Mouse (Mus musculus) kidney, adult 18-20 months (tissue): ENCODE data around the gene Gimap4.

Experiments
- DNase-seq: peaks from one replicate; pipeline ENCODE4 v3.0.0; 2021

Gene Gimap4

GRCm38 (mm10) chr6:48684319-48684718 lies at the start of gene Gimap4:
Gene Gimap4 (plus strand): TSS chr6:48684549.
- DNase-seq, result no peak

DNA sequence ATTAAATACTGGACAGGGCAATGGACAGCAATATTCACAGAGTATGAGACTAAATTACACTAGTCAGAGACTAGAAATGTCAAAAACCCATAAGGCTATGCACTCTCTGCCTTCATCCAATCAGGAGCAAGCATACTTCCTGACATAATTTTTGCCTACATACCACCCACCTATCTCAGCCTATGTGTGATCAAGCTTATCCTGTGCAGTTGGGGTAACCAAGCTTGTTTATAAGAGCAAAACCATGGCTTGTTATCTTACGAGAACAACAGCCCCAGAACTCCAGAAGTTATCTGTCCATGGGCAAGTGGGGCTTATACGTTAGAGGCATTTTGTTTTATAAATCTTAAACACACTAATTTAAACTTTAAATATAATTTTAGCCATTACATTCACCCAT lies 49.2 kb upstream of the Gimap4 start:
- no peak for DNase-seq

DNA sequence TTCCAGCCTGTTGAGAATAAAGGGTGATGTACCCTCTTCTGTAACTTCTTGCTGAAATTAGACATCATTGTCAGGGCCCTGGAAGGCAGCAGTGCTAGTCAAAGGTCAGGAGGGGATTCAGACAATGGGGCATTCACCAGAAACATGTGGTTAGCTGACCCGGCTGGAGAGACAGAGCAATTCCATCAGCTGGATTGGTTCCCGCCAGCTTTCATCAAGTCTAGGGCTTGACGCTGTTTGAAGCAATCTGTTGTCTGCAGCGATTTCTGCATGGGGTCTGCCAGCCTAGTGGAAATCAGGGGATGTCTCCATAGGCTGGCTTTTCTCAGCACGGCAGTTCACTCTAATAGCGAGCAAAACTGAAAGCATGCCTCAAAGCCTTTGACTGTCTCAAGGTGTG lies 47.8 kb upstream of the Gimap4 start:
- no peak for DNase-seq

GRCm38 (mm10) chr6:48637811-48638500 lies 46.4 kb upstream of the Gimap4 start:
- no peak for DNase-seq

- DNase-seq, result no peak
These were observed 45.8 kb upstream of the Gimap4 start for GRCm38 (mm10) chr6:48638553-48638952.

DNA sequence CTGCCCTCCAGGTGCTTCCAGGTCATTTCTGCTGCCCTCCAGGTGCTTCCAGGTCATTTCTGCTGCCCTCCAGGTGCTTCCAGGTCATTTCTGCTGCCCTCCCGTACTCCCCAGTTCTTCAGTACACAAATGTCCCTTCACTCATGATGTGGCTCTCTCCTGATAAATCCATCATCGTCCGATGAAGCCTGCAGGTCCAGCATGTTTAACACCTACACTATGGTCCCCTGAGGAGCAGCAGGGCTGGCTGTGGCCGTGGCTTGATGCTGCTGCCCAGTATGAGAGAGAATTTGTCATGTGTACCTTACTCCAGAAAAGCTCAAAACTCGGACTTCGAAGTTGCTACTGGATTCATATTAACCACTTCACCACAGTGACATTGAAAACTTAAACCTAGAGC lies 43.0 kb upstream of the Gimap4 start:
- DNase-seq, result no peak

- no peak for DNase-seq
These were observed 41.5 kb upstream of the Gimap4 start for GRCm38 (mm10) chr6:48642764-48643292.

GRCm38 (mm10) chr6:48645660-48646308 lies 38.6 kb upstream of the Gimap4 start:
- DNase-seq, result peak; percentile 83

DNA sequence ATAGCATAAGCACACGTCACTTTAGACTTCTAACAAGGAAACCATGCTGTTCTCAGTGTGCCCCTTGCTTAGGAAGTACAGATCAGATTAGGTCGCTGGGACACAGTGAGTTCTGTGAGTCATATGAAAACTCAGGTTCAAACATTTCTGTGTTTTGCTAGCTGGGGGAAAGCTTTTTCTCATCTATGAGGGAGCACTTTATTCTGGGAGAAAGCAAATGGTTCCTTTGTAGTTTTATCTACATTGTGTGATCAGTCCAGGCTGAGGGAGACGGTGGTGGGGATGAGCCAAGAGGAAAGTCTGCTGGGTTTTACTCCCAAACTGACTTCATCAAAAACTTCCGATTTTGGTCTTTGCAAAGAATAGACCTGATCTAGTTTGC lies 38.0 kb upstream of the Gimap4 start:
- no peak for DNase-seq

- peak; percentile 79 for DNase-seq
These were observed 37.4 kb upstream of the Gimap4 start, which contains the start of gene Gimap8 for GRCm38 (mm10) chr6:48646995-48647394. Gene Gimap8 (plus strand): TSS chr6:48647234.

DNA sequence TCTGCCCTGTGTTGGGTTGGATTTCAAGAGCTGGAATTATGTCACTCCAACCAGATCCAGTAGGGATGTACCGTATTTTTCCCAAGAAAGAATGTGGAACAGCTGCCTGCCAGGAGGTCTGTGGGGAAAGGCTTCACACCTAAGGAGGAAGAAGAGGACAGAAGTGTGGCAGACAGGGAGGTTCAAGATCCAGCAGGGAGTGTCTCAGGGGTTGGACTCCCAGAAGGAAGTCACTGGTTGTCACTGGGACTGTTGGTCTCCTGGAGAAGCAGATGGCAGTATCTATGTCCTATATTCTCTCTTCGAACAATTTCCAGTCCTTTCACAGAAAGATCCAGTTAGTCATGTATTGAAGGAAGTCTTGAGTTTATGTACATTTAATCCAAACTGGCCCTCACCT lies 36.7 kb upstream of the Gimap4 start:
- DNase-seq, result no peak

DNA sequence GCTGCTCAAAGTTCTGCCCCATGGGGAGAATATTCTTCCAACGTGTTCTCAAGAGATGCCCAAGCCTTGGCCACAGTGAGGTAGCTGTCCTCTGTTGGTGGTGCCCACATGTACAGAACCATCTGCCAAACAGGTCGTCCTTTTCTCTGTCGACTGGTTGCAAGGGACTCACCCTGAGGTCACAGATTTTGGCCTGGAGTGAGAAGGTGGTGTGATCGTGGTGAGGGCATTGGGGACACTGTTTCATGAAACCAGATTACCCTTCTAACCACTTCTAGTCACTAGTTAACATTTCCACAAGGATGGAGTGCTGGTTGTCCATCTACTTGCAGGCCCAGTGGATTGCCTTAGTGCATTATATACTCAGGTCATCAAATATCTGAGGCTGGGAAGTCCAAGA lies 35.6 kb upstream of the Gimap4 start:
- DNase-seq, result no peak

DNA sequence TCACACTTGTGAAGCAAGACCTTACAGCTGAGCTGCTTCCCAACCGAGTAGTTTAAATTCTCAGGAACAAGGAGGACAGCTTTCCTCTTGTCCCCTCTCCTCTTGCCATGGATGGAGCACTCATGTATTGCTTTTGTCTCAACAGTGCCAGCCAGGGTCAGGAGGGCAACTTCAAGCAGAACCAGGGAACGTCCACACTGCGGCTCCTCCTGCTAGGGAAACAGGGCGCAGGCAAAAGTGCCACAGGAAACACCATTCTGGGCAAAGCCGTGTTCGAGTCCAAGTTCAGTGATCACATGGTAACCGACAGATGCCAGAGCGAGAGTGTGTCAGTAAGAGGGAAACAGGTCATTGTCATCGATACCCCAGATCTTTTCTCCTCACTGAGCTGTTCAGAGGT lies 34.3 kb upstream of the Gimap4 start:
- no peak for DNase-seq

GRCm38 (mm10) chr6:48658721-48659120 lies 25.6 kb upstream of the Gimap4 start:
- no peak for DNase-seq

DNA sequence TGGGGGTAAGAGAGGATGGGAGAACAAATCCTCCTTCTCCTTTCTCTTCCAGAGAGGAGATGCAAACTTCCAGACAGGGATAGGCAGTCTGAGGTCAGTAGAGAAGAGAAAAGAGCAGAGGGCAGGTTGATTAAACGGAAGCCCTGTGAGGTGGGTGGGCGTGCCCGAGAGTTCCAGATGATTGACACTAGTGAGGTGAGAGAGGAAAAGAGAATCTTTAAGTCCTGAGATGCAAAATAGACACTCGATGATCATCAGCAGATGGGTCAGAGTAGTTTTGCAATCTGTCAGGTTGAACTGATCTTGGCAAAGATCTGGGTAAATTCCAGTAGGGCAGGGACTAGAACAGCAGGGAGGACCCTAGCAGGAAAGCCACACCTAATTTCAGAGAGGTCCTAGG lies 19.6 kb upstream of the Gimap4 start:
- DNase-seq, result peak; percentile 1

- no peak for DNase-seq
These were observed 18.9 kb upstream of the Gimap4 start for GRCm38 (mm10) chr6:48665471-48665870.

GRCm38 (mm10) chr6:48666159-48666586 lies 18.2 kb upstream of the Gimap4 start:
- DNase-seq, result peak; percentile 49

DNA sequence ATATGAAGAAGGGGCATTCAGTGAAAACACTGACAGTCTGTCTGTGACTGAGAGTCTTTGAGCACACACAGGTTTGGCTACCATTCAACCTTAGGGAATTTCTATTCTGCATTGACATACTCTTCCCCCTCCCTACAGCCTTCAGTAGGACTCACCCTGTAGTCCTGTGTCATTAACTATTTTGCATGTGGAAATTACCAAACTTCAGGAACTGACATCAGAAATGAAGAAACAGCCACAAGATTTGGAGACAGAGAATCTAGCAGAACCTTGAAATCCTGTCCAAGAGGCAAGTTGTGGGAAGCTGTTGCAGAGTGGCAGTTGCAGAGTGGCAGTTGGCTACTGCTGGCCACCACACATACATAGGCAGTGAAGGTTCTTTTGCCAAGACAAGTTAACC lies 16.3 kb upstream of the Gimap4 start:
- DNase-seq, result no peak

GRCm38 (mm10) chr6:48669446-48669969 lies 14.8 kb upstream of the Gimap4 start:
- DNase-seq, result no peak

GRCm38 (mm10) chr6:48674291-48675058 lies 9.9 kb upstream of the Gimap4 start:
- peak; percentile 21 for DNase-seq

GRCm38 (mm10) chr6:48675400-48675930 lies 8.9 kb upstream of the Gimap4 start:
- DNase-seq, result no peak

DNA sequence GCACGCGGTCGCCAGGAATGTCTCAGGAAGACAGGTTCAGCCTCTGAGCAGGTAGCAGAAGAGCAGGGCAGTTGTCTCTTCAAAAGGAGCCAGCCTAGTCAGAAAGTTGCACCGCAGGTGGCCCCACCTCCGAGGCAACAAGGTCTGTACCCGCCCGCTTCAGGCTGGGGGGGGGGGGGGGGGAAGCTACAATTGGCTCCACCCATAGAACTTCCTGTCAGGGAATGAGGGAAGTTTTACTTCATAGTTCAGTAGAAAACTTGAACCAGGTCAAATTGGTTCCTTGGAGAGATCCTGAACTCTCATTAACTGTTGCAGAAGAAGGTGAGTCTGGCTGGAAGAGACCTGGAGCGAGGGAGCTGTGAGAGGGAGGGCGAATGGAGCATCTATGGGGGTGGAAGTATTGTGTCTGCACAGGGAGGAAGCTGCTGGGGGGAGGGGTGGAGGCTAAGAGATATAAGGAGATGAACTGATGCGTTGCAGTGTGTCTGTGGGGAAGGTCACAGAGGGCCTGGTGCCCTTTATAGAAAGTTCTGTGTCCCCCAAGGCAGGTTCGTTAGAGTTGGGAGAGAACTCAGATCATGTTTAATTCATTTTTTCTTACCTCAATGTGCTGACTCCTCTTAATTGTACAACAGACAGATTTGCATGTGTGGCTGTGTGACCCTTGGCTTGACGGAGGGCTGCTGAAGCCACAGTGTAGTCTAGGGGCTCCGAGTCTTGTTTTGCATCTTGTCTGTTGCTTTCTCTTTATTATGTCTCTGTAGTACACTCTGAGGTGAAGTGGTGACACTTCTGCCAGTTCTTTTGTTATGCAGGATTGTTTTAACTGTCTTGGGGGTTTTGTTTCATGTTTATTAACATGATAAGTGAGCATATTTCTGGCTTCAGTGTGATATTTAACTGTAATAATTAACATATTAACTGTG lies 8.2 kb upstream of the Gimap4 start, which contains the start of gene Gimap9:
Gene Gimap9, plus strand, starts transcription at position 199 of the 929 bp plus-strand sequence.
- peak; percentile 72 for DNase-seq
